Mouse (Mus musculus): ENCODE measurements around the gene Zfand2a. TPM values are rescaled to one million over a fixed set of nuclear protein-coding genes. Genes with fewer than 3 reads are reported as not detected.

Zfand2a gene
- polyA plus RNA-seq, 1 experiment = 15.0 TPM

DNA sequence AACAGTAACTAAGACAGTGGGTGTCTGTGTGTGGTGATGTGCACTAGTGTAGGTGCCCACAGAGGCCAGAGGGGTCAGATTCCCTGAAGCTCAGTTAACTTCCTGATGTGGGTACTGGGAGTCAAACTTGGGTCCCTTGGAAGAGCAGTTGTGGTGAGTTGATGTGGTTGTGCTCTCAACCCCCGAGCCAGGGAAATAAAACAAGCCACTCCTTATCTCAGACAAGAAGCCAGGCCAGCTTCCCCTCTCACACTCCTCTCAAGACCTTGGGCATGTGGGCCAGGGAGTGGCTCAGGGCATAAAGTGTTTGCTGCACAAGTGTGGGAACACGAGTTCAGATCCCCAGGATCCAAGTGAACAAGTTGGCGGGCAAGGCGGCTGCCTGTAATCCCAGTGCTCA is 17.5 kb downstream of the Zfand2a start:
- H3K79me2 ChIP-seq (ENCODE audit: control insufficient read depth, insufficient read depth) = no peaks in the 10 kb centered on the region
- no peaks in the 10 kb centered on the region for H3K27me3 ChIP-seq (ENCODE audit: control insufficient read depth, insufficient read depth, insufficient read length)
- TF ChIP-seq SRF (IDR thresholded peaks at IDR 0.05; ENCODE audit: control insufficient read depth, insufficient read length, low read depth) (no peak), MYOD1 (IDR thresholded peaks at IDR 0.05; ENCODE audit: control insufficient read depth in 1 of 3, insufficient read length in 2 of 3, low read depth in 2 of 3) (no peak), POLR2A (IDR thresholded peaks at IDR 0.05; ENCODE audit: insufficient read length, low read depth) (no peak), MAX (IDR thresholded peaks at IDR 0.05; ENCODE audit: low read depth) (no peak), POLR2AphosphoS2 (IDR thresholded peaks at IDR 0.05; ENCODE audit: insufficient read length, low read depth) (no peak), TCF12 (IDR thresholded peaks at IDR 0.05; ENCODE audit: insufficient read depth, poor library complexity, severe bottlenecking) (no peak), USF1 (IDR thresholded peaks at IDR 0.05; ENCODE audit: low read depth) (no peak), MYOG (IDR thresholded peaks at IDR 0.05; ENCODE audit: control insufficient read depth in 1 of 3, insufficient read depth in 1 of 3, insufficient read length in 2 of 3, low read depth in 2 of 3) (no peak), TCF3 (IDR thresholded peaks at IDR 0.05; ENCODE audit: insufficient read length, low read depth) (no peak), E2F4 (IDR thresholded peaks at IDR 0.05; ENCODE audit: insufficient read depth) (no peak)
- no peak overlapping the region for H3ac ChIP-seq (ENCODE audit: control insufficient read depth, insufficient read length)
- H3K4me3 ChIP-seq = no peak overlapping the region
- peaks cover 4% of the 10 kb centered on the region for H3K36me3 ChIP-seq (ENCODE audit: control insufficient read depth, insufficient read depth)
- H3K4me2 ChIP-seq (ENCODE audit: low read depth) = no peak overlapping the region

DNA sequence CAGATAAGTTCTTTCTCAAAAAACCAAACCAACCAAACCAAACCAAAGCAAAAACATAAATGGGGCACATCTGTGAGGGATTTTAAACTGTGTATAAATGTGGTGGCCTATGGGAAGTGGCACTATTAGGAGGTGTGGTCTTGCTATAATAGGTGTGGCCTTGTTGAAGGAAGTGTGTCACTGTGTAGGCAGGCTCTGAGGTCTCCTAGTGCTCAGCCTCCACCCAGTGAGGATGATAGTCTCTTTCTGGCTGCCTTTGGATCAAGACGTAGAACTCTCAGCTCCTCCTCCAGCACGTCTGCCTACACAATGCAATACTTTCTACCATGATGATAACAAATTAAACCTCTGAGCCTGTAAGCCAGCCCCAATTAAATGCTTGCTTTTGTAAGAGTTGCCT is 18.0 kb downstream of the Zfand2a start:
- TF ChIP-seq TCF12 (IDR thresholded peaks at IDR 0.05; ENCODE audit: insufficient read depth, poor library complexity, severe bottlenecking) (no peak), MAX (IDR thresholded peaks at IDR 0.05; ENCODE audit: low read depth) (no peak)
- Histone ChIP-seq H3K36me3 (ENCODE audit: control insufficient read depth, insufficient read depth) (no peaks in the 10 kb centered on the region), H3K27me3 (ENCODE audit: control insufficient read depth, insufficient read depth, insufficient read length) (no peaks in the 10 kb centered on the region), H3K4me3 (no peak overlapping the region), H3K79me2 (ENCODE audit: control insufficient read depth, insufficient read depth) (no peaks in the 10 kb centered on the region), H3ac (ENCODE audit: control insufficient read depth, insufficient read length) (no peak overlapping the region), H3K4me2 (ENCODE audit: low read depth) (no peak overlapping the region)

DNA sequence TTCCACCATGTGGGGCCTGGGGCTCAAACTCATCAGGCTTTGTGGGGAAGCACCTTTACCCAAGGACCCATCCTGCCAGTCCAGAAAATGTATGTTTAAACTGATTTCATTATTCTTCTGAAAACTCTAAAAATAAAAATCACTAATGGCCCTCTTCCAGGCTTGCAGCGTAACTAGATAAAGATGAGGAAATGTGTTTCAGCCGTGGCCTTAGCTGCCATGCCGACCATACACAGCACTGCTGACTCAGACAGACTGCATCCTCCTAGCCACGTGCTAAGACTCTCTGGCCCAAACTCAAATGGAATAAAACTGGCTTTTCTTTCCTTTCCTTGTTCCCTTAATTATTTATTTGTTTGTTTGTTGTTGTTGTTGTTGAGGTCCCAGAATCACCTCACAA is 19.5 kb downstream of the Zfand2a start:
- H3K4me3 ChIP-seq = no peak overlapping the region
- H3K4me2 ChIP-seq (ENCODE audit: low read depth) = no peak overlapping the region
- TF ChIP-seq CEBPB (IDR thresholded peaks at IDR 0.05; ENCODE audit: insufficient read depth, poor library complexity, severe bottlenecking) = no peak
- TF ChIP-seq E2F4 (IDR thresholded peaks at IDR 0.05; ENCODE audit: insufficient read depth) = no peak
- TF ChIP-seq TCF3 (IDR thresholded peaks at IDR 0.05; ENCODE audit: insufficient read length, low read depth) = no peak
- no peak for TF ChIP-seq POLR2A (IDR thresholded peaks at IDR 0.05; ENCODE audit: insufficient read length, low read depth)
- TF ChIP-seq MYOG (IDR thresholded peaks at IDR 0.05; ENCODE audit: control insufficient read depth in 1 of 3, insufficient read depth in 1 of 3, insufficient read length in 2 of 3, low read depth in 2 of 3) = no peak
- TF ChIP-seq MAX (IDR thresholded peaks at IDR 0.05; ENCODE audit: low read depth) = no peak
- no peak for TF ChIP-seq TCF12 (IDR thresholded peaks at IDR 0.05; ENCODE audit: insufficient read depth, poor library complexity, severe bottlenecking)
- TF ChIP-seq MYOD1 (IDR thresholded peaks at IDR 0.05; ENCODE audit: control insufficient read depth in 1 of 3, insufficient read length in 2 of 3, low read depth in 2 of 3) = no peak
- TF ChIP-seq SRF (IDR thresholded peaks at IDR 0.05; ENCODE audit: control insufficient read depth, insufficient read length, low read depth) = no peak
- no peak for TF ChIP-seq USF1 (IDR thresholded peaks at IDR 0.05; ENCODE audit: low read depth)
- TF ChIP-seq POLR2AphosphoS2 (IDR thresholded peaks at IDR 0.05; ENCODE audit: insufficient read length, low read depth) = no peak
- no peak for TF ChIP-seq REST (IDR thresholded peaks at IDR 0.05; ENCODE audit: insufficient read depth, insufficient read length)
- no peak overlapping the region for H3ac ChIP-seq (ENCODE audit: control insufficient read depth, insufficient read length)
- no peaks in the 10 kb centered on the region for H3K27me3 ChIP-seq (ENCODE audit: control insufficient read depth, insufficient read depth, insufficient read length)
- no peaks in the 10 kb centered on the region for H3K36me3 ChIP-seq (ENCODE audit: control insufficient read depth, insufficient read depth)
- H3K79me2 ChIP-seq (ENCODE audit: control insufficient read depth, insufficient read depth) = no peaks in the 10 kb centered on the region

DNA sequence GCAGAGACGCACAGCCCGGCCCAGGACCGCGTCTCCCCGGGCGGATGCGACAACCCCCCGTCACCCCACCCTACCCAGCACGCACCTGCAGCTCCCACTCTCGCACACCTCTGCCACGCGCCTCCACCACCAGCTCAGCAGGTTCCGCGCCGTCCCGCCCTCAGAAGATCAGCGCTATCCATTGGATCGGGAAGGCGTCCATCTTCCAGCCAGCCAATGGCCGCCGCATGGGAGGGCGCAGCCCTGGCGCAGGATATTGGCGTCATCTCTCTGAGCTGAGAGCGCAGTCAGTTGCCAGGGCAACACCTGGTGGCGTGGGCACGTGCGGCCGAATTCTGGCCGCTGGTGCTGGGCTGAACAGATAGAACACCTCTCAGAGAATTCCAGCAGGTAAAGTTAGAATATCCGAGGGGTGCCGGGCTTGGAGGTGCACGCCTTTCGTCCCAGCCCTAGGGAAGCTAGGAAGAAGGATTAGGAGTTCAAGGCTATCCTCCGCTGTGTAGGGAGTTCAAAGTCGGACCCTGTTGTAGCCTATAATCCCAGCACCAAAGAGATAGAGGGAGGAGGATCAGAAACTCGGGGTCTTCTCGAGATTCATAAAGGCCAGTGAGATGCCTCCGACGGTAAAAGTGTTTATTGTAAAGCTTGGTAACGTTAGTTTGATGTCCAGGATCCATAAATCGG is 23.8 kb downstream of the Zfand2a start, which contains the start of gene 3110082I17Rik:
Gene 3110082I17Rik, minus strand, starts transcription at position 144 of the 684 bp plus-strand sequence.
- Histone ChIP-seq H3K79me2 (ENCODE audit: control insufficient read depth, insufficient read depth) (no peaks in the 10 kb centered on the region), H3K4me3 (peak within 1 kb of the TSS; percentile 58), H3K27me3 (ENCODE audit: control insufficient read depth, insufficient read depth, insufficient read length) (no peaks in the 10 kb centered on the region), H3K4me2 (ENCODE audit: low read depth) (peak within 1 kb of the TSS; percentile 98), H3ac (ENCODE audit: control insufficient read depth, insufficient read length) (peak within 1 kb of the TSS; percentile 12), H3K36me3 (ENCODE audit: control insufficient read depth, insufficient read depth) (no peaks in the 10 kb centered on the region)
- TF ChIP-seq MYOG (IDR thresholded peaks at IDR 0.05; ENCODE audit: control insufficient read depth in 1 of 3, insufficient read depth in 1 of 3, insufficient read length in 2 of 3, low read depth in 2 of 3) (no peak), POLR2AphosphoS2 (IDR thresholded peaks at IDR 0.05; ENCODE audit: insufficient read length, low read depth) (peak; percentile 63), POLR2A (IDR thresholded peaks at IDR 0.05; ENCODE audit: insufficient read length, low read depth) (peak; percentile 75), MAX (IDR thresholded peaks at IDR 0.05; ENCODE audit: low read depth) (peak; percentile 82), E2F4 (IDR thresholded peaks at IDR 0.05; ENCODE audit: insufficient read depth) (peak; percentile 83), MYOD1 (IDR thresholded peaks at IDR 0.05; ENCODE audit: control insufficient read depth in 1 of 3, insufficient read length in 2 of 3, low read depth in 2 of 3) (peak in 1 of 3 experiments; percentile 39), REST (IDR thresholded peaks at IDR 0.05; ENCODE audit: insufficient read depth, insufficient read length) (no peak), USF1 (IDR thresholded peaks at IDR 0.05; ENCODE audit: low read depth) (peak; percentile 83), SRF (IDR thresholded peaks at IDR 0.05; ENCODE audit: control insufficient read depth, insufficient read length, low read depth) (peak; percentile 88), TCF12 (IDR thresholded peaks at IDR 0.05; ENCODE audit: insufficient read depth, poor library complexity, severe bottlenecking) (no peak), CEBPB (IDR thresholded peaks at IDR 0.05; ENCODE audit: insufficient read depth, poor library complexity, severe bottlenecking) (no peak)

DNA sequence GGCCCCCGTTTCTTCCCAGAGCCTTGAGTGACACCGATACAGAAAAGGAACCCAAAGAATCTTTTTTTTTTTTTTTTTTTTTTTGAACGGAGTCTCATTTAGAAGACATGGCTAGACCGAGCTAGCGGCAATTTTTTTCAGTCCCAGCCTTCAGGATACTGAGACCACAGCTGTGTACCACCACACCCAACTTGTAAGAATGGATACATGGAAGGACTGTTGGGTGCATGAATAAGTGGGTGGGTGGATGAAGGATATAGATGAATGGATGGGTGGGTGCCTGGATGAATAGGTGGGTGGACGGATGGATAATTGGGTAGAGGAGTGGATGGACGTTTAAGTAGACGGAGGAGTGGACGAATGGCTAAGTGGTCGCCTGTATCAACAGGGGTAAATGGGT is 24.4 kb downstream of the Zfand2a start:
- peak overlapping the region; percentile 12 for H3ac ChIP-seq (ENCODE audit: control insufficient read depth, insufficient read length)
- H3K4me3 ChIP-seq = peak overlapping the region; percentile 58
- H3K79me2 ChIP-seq (ENCODE audit: control insufficient read depth, insufficient read depth) = no peaks in the 10 kb centered on the region
- TF ChIP-seq POLR2AphosphoS2 (IDR thresholded peaks at IDR 0.05; ENCODE audit: insufficient read length, low read depth) (no peak), TCF12 (IDR thresholded peaks at IDR 0.05; ENCODE audit: insufficient read depth, poor library complexity, severe bottlenecking) (no peak), MYOG (IDR thresholded peaks at IDR 0.05; ENCODE audit: control insufficient read depth in 1 of 3, insufficient read depth in 1 of 3, insufficient read length in 2 of 3, low read depth in 2 of 3) (no peak), REST (IDR thresholded peaks at IDR 0.05; ENCODE audit: insufficient read depth, insufficient read length) (no peak), SRF (IDR thresholded peaks at IDR 0.05; ENCODE audit: control insufficient read depth, insufficient read length, low read depth) (no peak), CEBPB (IDR thresholded peaks at IDR 0.05; ENCODE audit: insufficient read depth, poor library complexity, severe bottlenecking) (no peak), POLR2A (IDR thresholded peaks at IDR 0.05; ENCODE audit: insufficient read length, low read depth) (no peak), USF1 (IDR thresholded peaks at IDR 0.05; ENCODE audit: low read depth) (no peak), MAX (IDR thresholded peaks at IDR 0.05; ENCODE audit: low read depth) (no peak), MYOD1 (IDR thresholded peaks at IDR 0.05; ENCODE audit: control insufficient read depth in 1 of 3, insufficient read length in 2 of 3, low read depth in 2 of 3) (no peak)
- H3K36me3 ChIP-seq (ENCODE audit: control insufficient read depth, insufficient read depth) = no peaks in the 10 kb centered on the region
- peak overlapping the region; percentile 98 for H3K4me2 ChIP-seq (ENCODE audit: low read depth)
- no peaks in the 10 kb centered on the region for H3K27me3 ChIP-seq (ENCODE audit: control insufficient read depth, insufficient read depth, insufficient read length)
